Mouse (Mus musculus): ENCODE data around the gene Olfr1412. TPM values are rescaled to one million over a fixed set of nuclear protein-coding genes. Genes with fewer than 3 reads are reported as not detected.

Gene Olfr1412
- total RNA-seq, 2 experiments from 2014 or later, result not detected

- DNase-seq, result peak; percentile 3
Observed at GRCm38 (mm10) chr1:92638181-92638580, 52.6 kb downstream of the Olfr1412 start.

DNA sequence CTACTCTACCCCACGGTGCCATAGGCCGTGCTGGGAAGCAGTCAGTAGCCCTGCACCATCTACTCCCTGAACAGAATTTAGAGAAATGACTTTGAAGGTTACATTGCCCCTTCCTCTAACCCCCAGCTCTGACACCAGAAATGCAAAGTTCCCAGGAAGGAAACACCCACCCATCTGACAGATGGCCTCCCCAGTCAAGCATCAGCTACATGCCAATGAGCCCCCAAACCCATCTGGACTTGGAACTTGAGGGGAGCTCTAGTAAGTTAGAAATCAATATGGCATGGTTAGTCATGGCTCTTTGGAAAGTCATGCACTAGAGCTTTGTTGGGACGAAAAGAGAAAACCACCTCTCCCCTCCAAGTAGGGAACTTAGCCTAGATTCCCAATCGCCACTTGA lies 53.2 kb downstream of the Olfr1412 start:
- peak; percentile 1 for DNase-seq

GRCm38 (mm10) chr1:92640393-92640792 lies 54.8 kb downstream of the Olfr1412 start:
- no peak for DNase-seq

Other genes starting within 250 kb of the Olfr1412 start
- 100 to 1,000 TPM; 633 to 644 TPM for gene Ndufa10, start 111.9 kb upstream of the Olfr1412 start, total RNA-seq (2021)
- not detected for gene Olfr1416, start 100.7 kb upstream of the Olfr1412 start, total RNA-seq (2021)
- gene Olfr1415, start 89.7 kb upstream of the Olfr1412 start, total RNA-seq (2021), result not detected
- not detected for gene Olfr1414, start 67.1 kb upstream of the Olfr1412 start, total RNA-seq (2021)
- gene Olfr1413, start 14.5 kb upstream of the Olfr1412 start, total RNA-seq (2021), result not detected
- not detected for gene Olfr1411, start 8.6 kb downstream of the Olfr1412 start, total RNA-seq (2021)
- gene Olfr1410, start 20.0 kb downstream of the Olfr1412 start, total RNA-seq (2021), result not detected
- not detected for gene Olfr12, start 32.0 kb downstream of the Olfr1412 start, total RNA-seq (2021)
- 100 to 1,000 TPM; 198 to 214 TPM for gene Cops9, start 56.2 kb downstream of the Olfr1412 start, total RNA-seq (2021)
- gene Otos, start 63.1 kb downstream of the Olfr1412 start, total RNA-seq (2021), result not detected
- 100 to 1,000 TPM; 133 to 148 TPM for gene Gpc1, start 245.9 kb downstream of the Olfr1412 start, total RNA-seq (2021)

All from heart, postnatal 4 days (tissue).